Mouse (Mus musculus) heart, embryonic 16.5 days (tissue): ENCODE data around the gene Sp3. TPM values are rescaled to one million over a fixed set of nuclear protein-coding genes. Genes with fewer than 3 reads are reported as not detected.

Source experiments
- ATAC-seq: fragments of 200-750 bp; cut with Nextera tagmentation; replicated peaks from 2 replicates; pipeline ENCODE4 v1.8.0; 2017; ENCODE audit warnings: moderate number of reproducible peaks; ENCODE audit not compliant: insufficient read depth, low FRiP score; ENCODE audit errors: extremely low read depth
- H3K27ac ChIP-seq: fragments of 300-500 bp; sonication (generic); 2 replicates; pipeline ENCODE4 v1.5.1; 2014; ENCODE audit warnings: mild to moderate bottlenecking, low read length, control low read depth, moderate library complexity
- H3K27me3 ChIP-seq: fragments of 300-500 bp; sonication (generic); 2 replicates; pipeline ENCODE4 v1.6.1; 2014; ENCODE audit warnings: low read length, mixed read lengths; ENCODE audit not compliant: control insufficient read depth, insufficient read depth
- H3K36me3 ChIP-seq: fragments of 300-500 bp; sonication (generic); 2 replicates; pipeline ENCODE4 v1.6.1; 2014; ENCODE audit not compliant: control insufficient read depth, insufficient read depth
- H3K4me1 ChIP-seq: fragments of 300-500 bp; sonication (generic); 2 replicates; pipeline ENCODE4 v1.6.1; 2014; ENCODE audit warnings: low read length, mixed read lengths; ENCODE audit not compliant: control insufficient read depth, insufficient read depth
- H3K4me2 ChIP-seq: fragments of 300-500 bp; sonication (generic); 2 replicates; pipeline ENCODE4 v1.6.1; 2014; ENCODE audit warnings: low read depth, mild to moderate bottlenecking, control low read depth, low read length
- H3K4me3 ChIP-seq: fragments of 300-500 bp; sonication (generic); 2 replicates; pipeline ENCODE4 v1.5.1; 2014; ENCODE audit warnings: mild to moderate bottlenecking, control low read depth, low read length
- H3K9ac ChIP-seq: fragments of 300-500 bp; sonication (generic); 2 replicates; pipeline ENCODE4 v1.6.1; 2014; ENCODE audit warnings: low read length, control low read depth
- H3K9me3 ChIP-seq: fragments of 300-500 bp; sonication (generic); replicated peaks from 2 replicates; pipeline ENCODE4 v1.6.1; 2016; ENCODE audit warnings: low read length; ENCODE audit not compliant: control insufficient read depth
- WGBS: fragments of 180-500 bp; shearing (Covaris S2); extraction: QIAGEN DNeasy Blood & Tissue Kit; methylation state at CpG from one replicate; pipeline ENCODE4 v1.1.7; 2014; 5-methylcytosine and 5-hydroxymethylcytosine counted together
- polyA plus RNA-seq: library from polyadenylated mRNA; unstranded; fragments of >200 nt; fragmentation: Nextera tagmentation; extraction: Ambion mirVana; gene quantifications from 2 replicates; pipeline ENCODE4 v1.2.1, GENCODE M21; 2015

Gene Sp3
- polyA plus RNA-seq, 1 experiment from 2014 or later: 37.5 TPM

DNA sequence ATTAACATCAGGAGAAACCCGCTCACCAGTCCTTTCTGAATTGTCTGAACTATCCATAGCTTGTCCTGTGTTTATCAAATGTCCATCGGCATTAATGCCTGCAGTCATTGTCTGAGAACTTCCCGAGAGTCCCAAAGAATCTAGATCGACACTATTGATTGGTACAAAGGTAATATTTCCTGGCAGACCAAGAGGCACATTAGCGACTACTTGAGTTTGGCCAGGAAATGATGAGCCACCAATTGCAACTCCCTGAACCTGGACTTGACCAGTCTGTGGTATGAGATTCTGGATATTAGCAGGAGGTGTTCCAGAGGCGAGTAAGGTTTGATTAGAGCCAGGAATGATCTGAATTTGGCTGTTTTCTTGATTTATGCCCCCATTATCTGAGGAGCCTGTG lies 9.4 kb downstream of the Sp3 start:
- Histone ChIP-seq H3K4me2 (no peak overlapping the region), H3K4me3 (no peak overlapping the region), H3K4me1 (peaks cover 4% of the 10 kb centered on the region; the same call in 1 of the 2 replicates), H3K9me3 (no peaks in the 10 kb centered on the region), H3K27ac (no peak overlapping the region), H3K27me3 (no peaks in the 10 kb centered on the region), H3K36me3 (peaks cover 17% of the 10 kb centered on the region), H3K9ac (no peak overlapping the region)
- WGBS: 86% methylated on average over 6 of the region's 6 CpGs
- ATAC-seq: no peak

DNA sequence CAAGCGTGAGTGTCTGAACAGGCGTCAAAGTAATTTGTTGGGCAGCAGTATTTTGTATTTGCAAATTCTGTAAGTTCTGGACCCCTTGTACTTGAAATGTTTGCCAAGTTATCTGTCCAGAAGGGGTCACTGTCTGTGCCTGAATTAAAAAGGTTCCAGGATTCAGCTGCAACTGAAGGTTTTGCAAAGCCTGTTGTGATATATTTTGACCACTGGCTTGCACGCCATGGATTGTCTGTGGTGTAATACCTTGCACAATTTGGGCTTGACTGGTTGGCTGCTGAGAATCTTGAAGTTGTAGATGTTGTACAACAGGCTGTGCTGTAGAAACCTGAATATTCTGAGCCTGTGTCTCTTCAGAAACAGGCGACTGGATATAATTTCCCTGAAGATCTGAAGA lies 9.9 kb downstream of the Sp3 start:
- Histone ChIP-seq H3K4me3 (no peak overlapping the region), H3K27me3 (no peaks in the 10 kb centered on the region), H3K9me3 (no peaks in the 10 kb centered on the region), H3K4me2 (no peak overlapping the region), H3K27ac (no peak overlapping the region), H3K4me1 (0 out of 2 replicates have a peak, but pooled peaks cover 2% of the 10 kb centered on the region), H3K9ac (no peak overlapping the region), H3K36me3 (peaks cover 15% of the 10 kb centered on the region)
- 92% methylated on average over 4 of the region's 4 CpGs for WGBS
- no peak for ATAC-seq

DNA sequence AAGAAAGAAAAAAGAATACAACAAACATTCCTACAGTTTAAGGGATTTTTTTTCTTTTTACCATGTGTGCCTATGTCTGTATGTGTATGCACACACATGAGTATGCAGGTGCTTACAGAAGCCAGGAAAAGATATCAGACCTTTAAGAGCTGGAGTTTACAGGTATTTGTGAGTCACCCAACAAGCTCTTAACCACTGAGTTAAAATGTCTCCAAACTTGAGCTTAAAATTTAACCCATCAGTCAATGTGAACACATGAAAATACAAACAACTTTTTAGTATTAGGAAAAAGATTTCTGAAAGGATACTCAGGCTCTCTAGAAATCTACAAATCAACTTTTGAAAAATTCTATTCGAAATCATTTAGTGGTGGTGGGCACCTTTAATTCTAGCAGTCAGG lies 11.7 kb downstream of the Sp3 start:
- Histone ChIP-seq H3K9ac (no peak overlapping the region), H3K4me3 (no peak overlapping the region), H3K27ac (no peak overlapping the region), H3K36me3 (peaks cover 15% of the 10 kb centered on the region), H3K27me3 (no peaks in the 10 kb centered on the region), H3K9me3 (no peaks in the 10 kb centered on the region), H3K4me2 (no peak overlapping the region), H3K4me1 (0 out of 2 replicates have a peak, but pooled peaks cover 2% of the 10 kb centered on the region)
- WGBS: 94% methylated on average over 1 of the region's 1 CpGs
- no peak for ATAC-seq

DNA sequence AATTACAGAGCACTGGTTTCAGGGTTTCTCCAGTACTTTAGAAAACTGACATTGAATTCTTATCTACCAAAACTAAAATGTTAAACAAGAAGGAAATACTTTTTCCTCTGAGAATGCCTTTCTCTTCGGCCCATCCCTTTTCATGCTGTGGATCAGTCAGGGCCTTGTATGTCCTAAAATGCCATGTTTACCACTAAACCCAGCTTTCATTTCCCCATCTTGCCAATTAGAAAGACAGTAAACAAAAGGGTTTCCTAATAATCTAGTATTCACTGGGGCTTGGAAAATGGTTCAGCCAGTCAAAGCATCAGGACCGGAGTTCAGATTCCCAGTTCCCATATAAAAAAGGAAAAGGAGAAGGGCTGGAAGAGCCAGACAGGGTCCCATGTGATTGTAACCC lies 14.8 kb downstream of the Sp3 start:
- 91% methylated on average over 2 of the region's 2 CpGs for WGBS
- Histone ChIP-seq H3K9ac (no peak overlapping the region), H3K27me3 (no peaks in the 10 kb centered on the region), H3K36me3 (peaks cover 19% of the 10 kb centered on the region), H3K27ac (no peak overlapping the region), H3K9me3 (no peaks in the 10 kb centered on the region), H3K4me2 (no peak overlapping the region), H3K4me3 (no peak overlapping the region), H3K4me1 (0 out of 2 replicates have a peak, but pooled peaks cover 2% of the 10 kb centered on the region)
- no peak for ATAC-seq

DNA sequence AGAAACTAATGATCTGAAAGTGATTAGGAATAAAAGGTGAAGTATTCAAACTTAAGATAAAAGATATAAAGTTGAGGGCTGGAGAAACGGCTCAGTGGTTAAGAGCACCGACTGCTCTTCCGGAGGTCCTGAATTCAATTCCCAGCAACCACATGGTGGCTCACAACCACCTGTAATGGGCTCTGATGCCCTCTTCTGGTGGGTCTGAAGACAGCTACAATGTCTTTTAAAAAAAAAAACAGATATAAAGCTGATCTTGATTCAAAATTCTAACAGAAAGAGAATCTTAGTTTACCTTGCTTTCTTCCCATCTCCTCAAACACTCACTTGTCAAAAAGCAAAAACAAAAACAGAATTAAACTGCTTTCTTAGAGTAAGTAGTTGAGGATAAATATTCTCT lies 23.8 kb downstream of the Sp3 start:
- Histone ChIP-seq H3K36me3 (peaks cover 18% of the 10 kb centered on the region), H3K9ac (no peak overlapping the region), H3K4me1 (no peaks in the 10 kb centered on the region), H3K27ac (no peak overlapping the region), H3K4me3 (no peak overlapping the region), H3K4me2 (no peak overlapping the region), H3K9me3 (no peaks in the 10 kb centered on the region), H3K27me3 (no peaks in the 10 kb centered on the region)
- ATAC-seq: no peak
- 92% methylated on average over 3 of the region's 3 CpGs for WGBS

DNA sequence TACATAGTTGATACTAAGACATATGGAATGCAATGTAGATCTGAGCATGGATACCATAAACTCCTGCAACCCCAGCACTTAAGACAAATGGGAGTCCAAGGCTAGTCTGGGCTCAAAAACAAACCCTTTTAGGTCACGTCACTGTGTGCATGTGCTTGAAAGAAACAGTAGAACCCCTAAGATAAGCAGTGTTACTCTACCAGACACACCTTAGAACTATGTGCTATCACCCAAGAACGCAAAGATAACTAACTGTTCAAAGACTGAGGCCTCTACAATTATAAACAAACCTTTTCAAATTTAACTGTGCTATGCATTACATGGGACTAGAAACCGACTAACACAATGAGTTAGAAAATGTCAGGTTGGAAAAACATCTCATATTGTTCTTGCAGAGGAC lies 27.3 kb downstream of the Sp3 start:
- peaks cover 25% of the 10 kb centered on the region for H3K36me3 ChIP-seq
- no peak overlapping the region for H3K27ac ChIP-seq
- no peaks in the 10 kb centered on the region for H3K27me3 ChIP-seq
- WGBS: 78% methylated on average over 3 of the region's 3 CpGs
- no peak overlapping the region for H3K9ac ChIP-seq
- H3K4me1 ChIP-seq: no peaks in the 10 kb centered on the region
- H3K9me3 ChIP-seq: no peaks in the 10 kb centered on the region
- no peak overlapping the region for H3K4me2 ChIP-seq
- H3K4me3 ChIP-seq: no peak overlapping the region
- ATAC-seq: no peak

DNA sequence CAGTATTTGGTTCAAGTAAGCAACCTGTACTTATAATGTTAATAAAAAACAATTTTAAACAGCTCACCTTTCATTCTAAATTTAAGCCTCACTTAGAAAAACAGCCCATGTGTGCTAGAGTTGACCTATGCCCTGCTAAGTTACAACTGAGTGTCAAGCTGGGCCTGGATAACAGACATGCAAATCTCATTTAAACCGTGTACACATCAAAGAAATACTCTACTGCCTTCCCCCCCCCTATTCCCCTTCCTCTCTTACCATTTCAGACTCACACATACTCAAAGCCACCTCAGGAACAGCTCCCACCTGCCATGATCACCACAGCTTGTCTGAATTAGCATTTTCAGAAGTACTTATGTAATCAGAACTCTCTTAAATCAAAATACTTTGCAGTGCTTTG lies 44.3 kb downstream of the Sp3 start:
- Histone ChIP-seq H3K27ac (no peak overlapping the region), H3K4me2 (no peak overlapping the region), H3K9ac (no peak overlapping the region), H3K27me3 (no peaks in the 10 kb centered on the region), H3K9me3 (no peaks in the 10 kb centered on the region), H3K4me3 (no peak overlapping the region), H3K36me3 (peaks cover 17% of the 10 kb centered on the region), H3K4me1 (no peaks in the 10 kb centered on the region)
- WGBS: 19% methylated on average over 1 of the region's 1 CpGs
- no peak for ATAC-seq

DNA sequence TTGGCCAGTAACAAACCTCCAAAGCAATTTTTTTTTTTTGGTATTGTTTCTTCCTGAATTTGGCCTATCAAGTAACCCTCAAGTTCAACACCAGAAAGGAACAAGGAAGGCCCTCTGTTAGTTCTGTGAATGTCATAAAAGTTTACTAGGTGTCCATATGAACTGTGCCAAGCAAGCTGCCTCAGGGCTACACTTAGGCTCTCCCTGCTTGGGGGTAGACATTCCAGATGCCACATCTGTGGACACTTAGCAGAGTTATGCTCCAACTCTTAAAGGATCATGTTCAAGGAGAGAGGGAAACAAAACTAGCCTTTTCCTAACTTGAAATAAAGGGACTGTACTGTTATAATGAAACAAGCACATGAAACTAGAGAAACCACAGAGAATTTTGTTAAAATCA lies 48.1 kb downstream of the Sp3 start:
- H3K4me2 ChIP-seq: no peak overlapping the region
- H3K36me3 ChIP-seq: peaks cover 7% of the 10 kb centered on the region; the same call in 1 of the 2 replicates
- no peaks in the 10 kb centered on the region for H3K9me3 ChIP-seq
- no peak for ATAC-seq
- H3K27me3 ChIP-seq: no peaks in the 10 kb centered on the region
- no peak overlapping the region for H3K9ac ChIP-seq
- H3K4me1 ChIP-seq: no peaks in the 10 kb centered on the region
- no peak overlapping the region for H3K27ac ChIP-seq
- H3K4me3 ChIP-seq: no peak overlapping the region

DNA sequence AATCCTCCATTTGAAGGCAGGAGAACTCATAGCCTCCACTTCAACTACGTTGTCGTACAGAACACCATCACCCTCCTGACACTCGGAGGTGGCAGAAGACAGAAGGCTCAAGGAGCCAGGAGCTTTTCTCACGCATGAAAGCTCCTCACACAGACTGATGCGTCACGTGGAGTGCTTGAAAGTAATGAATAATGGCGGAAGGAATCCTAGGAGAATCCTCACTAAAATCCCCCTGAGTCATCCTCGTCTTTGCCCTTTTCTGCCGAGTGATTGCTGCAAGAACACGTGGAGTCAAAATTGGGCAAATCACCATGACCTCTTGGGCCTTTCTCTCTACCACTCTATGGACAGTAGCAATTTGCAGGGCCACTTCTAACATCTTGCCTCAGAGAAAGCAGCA lies 55.3 kb downstream of the Sp3 start:
- no peak for ATAC-seq
- Histone ChIP-seq H3K36me3 (no peaks in the 10 kb centered on the region), H3K4me2 (no peak overlapping the region), H3K4me3 (no peak overlapping the region), H3K9me3 (no peaks in the 10 kb centered on the region), H3K9ac (no peak overlapping the region), H3K27ac (no peak overlapping the region), H3K27me3 (no peaks in the 10 kb centered on the region), H3K4me1 (no peaks in the 10 kb centered on the region)
- WGBS: 86% methylated on average over 10 of the region's 10 CpGs

DNA sequence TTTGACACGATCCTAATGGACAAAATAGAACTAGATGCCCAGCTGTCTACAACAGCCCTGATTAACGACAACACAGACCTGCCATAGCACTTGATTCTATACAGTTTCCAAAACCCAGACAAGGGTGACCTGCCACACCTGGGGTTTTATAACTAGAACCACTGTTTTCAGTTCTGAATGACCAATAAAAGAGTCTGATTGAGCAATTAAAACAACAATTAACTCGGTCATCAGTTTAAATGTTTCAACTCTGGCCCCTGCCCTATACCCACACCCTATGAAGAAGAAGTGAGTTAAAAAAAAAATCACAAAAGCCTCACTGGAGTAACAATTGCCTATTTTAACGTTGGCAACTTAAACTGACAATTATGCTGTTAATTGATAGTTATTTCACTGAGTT lies 64.1 kb downstream of the Sp3 start:
- H3K27ac ChIP-seq: no peak overlapping the region
- whole genome bisulfite sequencing: 75% methylated on average over 4 of the region's 4 CpGs
- H3K9ac ChIP-seq: no peak overlapping the region
- peaks cover 11% of the 10 kb centered on the region for H3K4me1 ChIP-seq
- no peaks in the 10 kb centered on the region for H3K27me3 ChIP-seq
- no peaks in the 10 kb centered on the region for H3K36me3 ChIP-seq
- no peaks in the 10 kb centered on the region for H3K9me3 ChIP-seq
- H3K4me2 ChIP-seq: no peak overlapping the region
- H3K4me3 ChIP-seq: no peak overlapping the region
- ATAC-seq: no peak
